Mouse (Mus musculus): ENCODE results near the gene Gm49322.
A peak's percentile ranks its signal among the peaks of the same experiment; 100 is the strongest.

The Gm49322 gene

GRCm38 (mm10) chr10:80655406-80656129 lies 49.7 kb downstream of the Gm49322 start:
- DNase-seq (ENCODE audit: low read depth, low spot score): no peak

GRCm38 (mm10) chr10:80656130-80656862 lies 50.5 kb downstream of the Gm49322 start:
- DNase-seq (ENCODE audit: low read depth, low spot score): peak; percentile 98

- DNase-seq (ENCODE audit: low read depth, low spot score): no peak
Observed at GRCm38 (mm10) chr10:80656863-80657623, 51.2 kb downstream of the Gm49322 start, which contains the start of gene Btbd2. Gene Btbd2, minus strand, starts transcription at chr10:80657071.

GRCm38 (mm10) chr10:80658194-80658840 lies 52.5 kb downstream of the Gm49322 start:
- DNase-seq (ENCODE audit: low read depth, low spot score): no peak

- no peak for DNase-seq (ENCODE audit: low read depth, low spot score)
Observed at GRCm38 (mm10) chr10:80658841-80659202, 53.0 kb downstream of the Gm49322 start.

- DNase-seq (ENCODE audit: low read depth, low spot score): no peak
Observed at GRCm38 (mm10) chr10:80659213-80659612, 53.4 kb downstream of the Gm49322 start.

- no peak for DNase-seq (ENCODE audit: low read depth, low spot score)
Observed at GRCm38 (mm10) chr10:80661149-80661548, 55.3 kb downstream of the Gm49322 start.

- DNase-seq (ENCODE audit: low read depth, low spot score): no peak
Observed at GRCm38 (mm10) chr10:80663485-80664196, 57.8 kb downstream of the Gm49322 start.

GRCm38 (mm10) chr10:80664197-80665015 lies 58.6 kb downstream of the Gm49322 start:
- peak; percentile 95 for DNase-seq (ENCODE audit: low read depth, low spot score)

- peak; percentile 88 for DNase-seq (ENCODE audit: low read depth, low spot score)
Observed at GRCm38 (mm10) chr10:80665016-80665380, 59.2 kb downstream of the Gm49322 start.

All from skeletal muscle tissue, adult 2 months (tissue).